Mouse (Mus musculus) thymus, postnatal 10 days (tissue): ENCODE data around the gene Gstm3.
"Not testable (repeated sequence)": the region's sequence is repeated elsewhere in the genome, so short reads cannot be mapped to it uniquely, and the experiment has no call there.

Experiments used
- DNase-seq, 2 experiments: peaks; one replicate each; pipeline ENCODE4 v3.0.0; 2021; ENCODE audit warnings: low spot score in 2 of 2

The Gstm3 gene

GRCm38 (mm10) chr3:107974237-107974636 is 5.2 kb upstream of the Gstm3 start:
- DNase-seq = no peak

GRCm38 (mm10) chr3:107972070-107972469 is 3.0 kb upstream of the Gstm3 start:
- no peak for DNase-seq

GRCm38 (mm10) chr3:107971101-107971500 is 2.0 kb upstream of the Gstm3 start:
- DNase-seq = not testable (repeated sequence)

DNA sequence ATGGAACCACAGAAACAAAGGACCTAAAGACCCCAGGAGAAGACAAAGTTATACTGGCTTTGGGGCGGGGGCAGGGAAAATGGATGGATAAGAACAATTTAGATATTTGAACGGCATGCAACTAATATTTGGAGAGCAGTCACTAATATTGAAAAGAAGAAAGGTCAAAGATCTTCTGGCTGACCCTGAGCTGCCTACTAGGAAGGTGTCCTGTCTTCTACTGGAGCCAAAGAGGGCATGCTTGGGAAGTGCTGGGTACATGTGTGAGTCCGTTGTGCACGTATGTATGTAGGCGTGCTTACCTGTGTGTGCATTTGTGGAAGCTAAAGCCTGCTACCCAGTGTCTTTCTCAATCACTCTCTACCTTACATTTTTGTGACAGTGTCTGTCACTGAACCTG is 2.5 kb downstream of the Gstm3 start:
- no peak for DNase-seq

DNA sequence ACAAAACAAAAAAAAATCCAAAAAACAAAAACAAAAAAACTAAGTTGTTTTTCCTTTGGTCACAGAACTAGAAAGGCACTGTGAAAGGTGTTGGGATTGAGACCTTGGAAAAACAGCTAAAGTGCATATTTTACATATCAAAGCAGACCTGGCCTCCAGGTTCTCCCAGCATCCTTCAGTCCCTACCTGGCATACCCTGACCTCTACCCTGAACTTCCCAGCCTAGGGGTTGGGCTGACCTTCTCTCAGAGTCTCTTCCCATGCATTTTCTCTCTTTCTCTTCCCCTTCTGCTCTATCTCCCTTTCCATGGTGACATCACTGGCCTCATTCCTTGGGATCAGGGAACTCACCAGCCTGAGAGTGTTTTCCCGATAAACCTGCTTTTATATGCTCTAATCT is 3.5 kb downstream of the Gstm3 start:
- DNase-seq = no peak

DNA sequence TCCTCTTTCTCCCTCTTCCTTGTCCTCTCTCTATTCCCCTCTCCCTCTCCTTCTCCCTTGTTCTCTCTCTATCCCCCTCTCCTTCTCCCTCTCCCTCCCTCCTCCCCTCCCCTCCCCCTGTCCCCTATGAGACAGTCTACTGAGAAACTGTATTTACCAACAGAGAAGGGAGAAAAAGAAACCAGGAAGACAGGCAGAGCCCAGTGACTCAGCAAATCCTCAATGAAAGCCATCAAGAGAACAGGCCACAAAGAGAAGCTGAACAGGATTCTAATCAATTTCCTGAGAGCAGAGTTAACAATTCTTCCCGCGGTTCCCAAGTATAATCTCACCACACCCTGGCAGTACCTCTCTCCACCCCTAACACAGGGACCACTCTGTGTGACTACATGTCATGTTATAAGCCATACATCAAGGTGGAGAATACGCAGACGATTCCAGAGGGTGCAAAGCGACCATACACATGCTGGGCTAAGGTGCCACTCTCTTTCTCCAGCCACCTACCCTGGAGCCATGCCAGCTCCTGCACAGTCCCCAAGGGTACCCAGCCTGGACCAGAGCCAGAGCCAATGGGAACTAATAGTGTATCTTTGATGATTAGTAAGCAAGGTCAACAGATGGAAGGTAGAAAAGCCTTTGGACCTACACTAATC is 4.3 kb downstream of the Gstm3 start:
- DNase-seq = no peak

- no peak for DNase-seq
Observed at GRCm38 (mm10) chr3:107964026-107964425, 5.1 kb downstream of the Gstm3 start.

GRCm38 (mm10) chr3:107955260-107955659 is 13.8 kb downstream of the Gstm3 start:
- DNase-seq = not testable (repeated sequence)

GRCm38 (mm10) chr3:107953906-107954305 is 15.2 kb downstream of the Gstm3 start:
- no peak for DNase-seq

- peak in 1 of 2 experiments; percentile 45 for DNase-seq
Observed at GRCm38 (mm10) chr3:107953328-107953755, 15.7 kb downstream of the Gstm3 start.

GRCm38 (mm10) chr3:107950531-107950930 is 18.6 kb downstream of the Gstm3 start:
- no peak for DNase-seq

GRCm38 (mm10) chr3:107949461-107949860 is 19.6 kb downstream of the Gstm3 start:
- DNase-seq = not testable (repeated sequence)

GRCm38 (mm10) chr3:107945729-107946128 is 23.4 kb downstream of the Gstm3 start:
- DNase-seq = no peak

DNA sequence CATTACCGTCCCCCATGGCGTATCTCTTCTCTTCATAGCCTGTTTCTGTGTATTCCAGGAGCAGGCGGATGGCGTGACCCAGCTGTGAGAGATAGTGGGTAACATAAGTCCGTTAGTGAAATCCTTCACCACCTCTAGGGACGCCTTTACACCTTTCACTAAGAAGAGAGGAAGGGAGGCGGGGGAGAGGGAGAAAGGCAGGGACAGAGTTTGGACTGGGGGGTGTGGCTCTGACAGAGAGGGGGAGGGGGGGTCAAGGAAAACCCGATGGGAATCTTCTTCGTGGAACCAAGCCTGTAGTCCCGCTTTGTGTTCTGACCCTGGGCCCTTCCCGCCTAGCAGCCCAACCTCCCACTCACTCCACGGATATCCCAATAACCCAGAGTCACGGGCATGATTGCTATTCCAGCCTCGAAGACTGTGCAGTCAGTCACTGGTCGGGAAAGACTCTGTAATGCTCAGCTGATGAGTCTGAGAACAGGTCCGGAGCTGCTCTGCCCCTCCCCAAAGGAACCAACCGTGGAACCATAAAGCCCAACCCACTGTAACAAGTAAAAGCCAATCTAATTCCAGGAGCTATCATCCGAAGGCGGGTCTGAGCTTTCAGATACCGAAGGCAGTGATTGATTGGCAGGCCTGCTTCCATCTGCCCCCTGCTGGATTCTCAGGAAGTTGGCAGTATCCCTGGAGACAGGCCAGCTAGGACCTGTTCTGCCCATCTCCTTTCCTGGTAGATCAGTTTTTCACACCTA is 25.7 kb downstream of the Gstm3 start, which contains the start of gene Gstm6:
TSS of gene Gstm6 (minus strand) at position 511 of the 752 bp plus-strand sequence.
- no peak for DNase-seq

GRCm38 (mm10) chr3:107941261-107941660 is 27.8 kb downstream of the Gstm3 start:
- DNase-seq = no peak

- no peak for DNase-seq
Observed at GRCm38 (mm10) chr3:107940524-107940923, 28.6 kb downstream of the Gstm3 start.

DNA sequence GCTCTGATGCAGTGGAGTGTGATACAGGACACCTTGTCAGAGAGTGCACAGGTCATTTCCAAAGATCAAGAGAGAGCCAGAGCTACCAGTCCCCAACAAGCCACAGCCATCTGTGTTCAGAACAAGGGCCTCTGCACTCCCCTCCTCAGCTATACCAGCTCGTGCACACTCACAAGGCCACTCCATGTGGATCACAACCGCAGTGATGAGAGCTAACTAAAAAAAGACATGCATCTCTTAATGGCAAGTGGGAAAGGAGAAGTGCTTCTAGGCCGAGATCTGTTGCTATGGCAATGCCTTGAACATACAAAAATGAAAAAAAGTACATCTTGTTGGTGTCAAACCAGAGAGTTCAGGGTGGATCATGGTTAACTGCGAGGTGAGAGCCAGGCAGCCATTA is 29.3 kb downstream of the Gstm3 start:
- no peak for DNase-seq

DNA sequence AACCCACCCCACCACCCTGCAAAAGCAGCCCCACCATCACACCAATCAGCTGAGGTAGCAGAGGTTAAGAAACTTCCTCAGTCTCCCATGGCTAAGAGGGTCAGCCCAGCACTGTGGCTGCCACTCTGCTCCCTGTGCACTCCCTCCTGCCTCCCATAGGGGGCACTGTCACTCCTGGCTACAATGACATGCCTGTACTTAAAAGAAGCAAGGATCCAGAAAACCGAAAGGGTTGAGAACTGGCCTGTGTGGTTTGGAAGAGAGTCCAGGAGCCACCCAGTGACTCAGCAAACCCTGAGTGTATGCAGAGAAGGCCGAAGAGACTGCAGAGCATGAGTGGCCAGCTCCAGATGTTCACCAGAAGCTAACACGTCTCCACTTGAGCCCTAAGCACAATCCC is 29.7 kb downstream of the Gstm3 start:
- DNase-seq = peak; percentile 16 to 55

DNA sequence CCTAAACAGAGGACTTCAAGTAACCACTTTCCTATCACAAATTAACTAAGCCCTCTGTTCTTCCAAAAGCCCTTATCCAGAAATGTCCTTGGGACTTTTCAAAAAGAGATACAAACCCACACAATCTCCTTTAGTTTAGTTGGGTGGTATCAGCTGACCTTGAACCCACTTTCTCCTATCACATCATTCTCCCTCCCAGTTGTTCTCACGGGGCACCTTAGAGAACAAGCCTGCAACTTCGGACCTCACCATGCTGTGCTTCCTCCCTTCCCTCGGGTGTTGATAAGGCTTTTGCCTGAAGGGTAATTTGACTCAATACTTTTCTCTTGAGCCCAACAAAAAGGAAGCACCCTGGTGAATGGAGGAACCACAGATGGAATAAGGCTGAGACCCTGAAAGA is 33.2 kb downstream of the Gstm3 start:
- no peak for DNase-seq

DNA sequence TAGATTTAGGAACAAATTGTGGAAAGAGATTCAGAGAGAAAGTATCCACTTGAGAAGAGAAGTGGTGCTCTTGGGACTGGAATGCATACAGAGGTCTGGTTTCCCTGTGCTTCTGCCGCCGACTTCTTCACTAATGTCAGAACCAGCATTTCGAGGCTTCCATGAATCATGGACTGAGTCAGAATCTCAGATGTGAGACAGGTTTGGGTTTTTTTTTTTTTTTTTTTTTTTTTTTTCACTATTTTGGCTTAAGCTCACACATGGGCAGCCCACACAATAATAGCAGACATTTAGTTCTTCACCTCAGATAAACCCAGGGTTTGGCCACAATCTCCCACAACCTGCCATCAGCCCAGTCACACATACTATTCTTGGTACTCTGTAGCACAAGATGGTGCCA is 33.8 kb downstream of the Gstm3 start:
- no peak for DNase-seq

- no peak for DNase-seq
Observed at GRCm38 (mm10) chr3:107932128-107932527, 37.0 kb downstream of the Gstm3 start.

DNA sequence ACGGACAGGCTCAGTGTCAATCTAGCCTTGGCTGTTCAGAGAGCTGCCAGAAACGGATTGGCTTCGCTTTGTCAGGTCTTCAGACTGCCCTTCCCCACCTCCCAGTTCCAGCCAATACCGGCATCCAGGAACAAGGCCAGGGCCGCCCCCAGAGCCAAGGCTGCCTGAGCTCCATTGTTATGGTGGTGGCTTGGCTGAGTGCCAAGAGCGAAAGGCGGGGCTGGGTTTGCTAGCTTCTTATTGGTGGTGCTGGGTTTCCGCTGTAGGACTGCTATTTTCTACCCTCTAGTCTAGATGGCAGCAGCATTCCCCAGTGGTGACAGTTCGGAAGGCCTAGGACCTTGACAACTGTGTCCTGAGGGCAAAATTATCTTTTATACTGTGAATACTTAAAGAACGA is 37.4 kb downstream of the Gstm3 start, which contains the start of gene Gstm7:
TSS of gene Gstm7 (minus strand) at position 148 of the 400 bp plus-strand sequence.
- DNase-seq = peak; percentile 79 to 85

- DNase-seq = no peak
Observed at GRCm38 (mm10) chr3:107931134-107931533, 37.9 kb downstream of the Gstm3 start.
